Comparison of ENCODE assay signal across 8 mouse cellular contexts in genomic region chr7:6191376-6191775, GRCm38 (mm10). TPM values are rescaled to one million over a fixed set of nuclear protein-coding genes. Genes with fewer than 3 reads are reported as not detected.
DNase-seq lines count a peak whose midpoint lies in the region; ATAC-seq and TF ChIP-seq lines count a peak whose summit lies in the region.
"Had no signal": no experiment of that assay in that cellular context is flagged by ENCODE, and none has a peak within 500 bp of the region (broad histone marks: within the 10 kb centered on the region; RNA-seq: fewer than 3 reads in every experiment).

No protein-coding gene starts in this region.

- TF ChIP-seq EP300 in MEL (IDR thresholded peaks at IDR 0.05; ENCODE audit: low read depth in 1 of 2, low read length in 2 of 2), result no peak
- no peak for TF ChIP-seq EP300 in lung, postnatal 0 days (IDR thresholded peaks at IDR 0.05)

- H3K9ac ChIP-seq in MEL (ENCODE audit: control insufficient read depth, low read depth, low read length, poor library complexity, severe bottlenecking), result no peak overlapping the region
- H3K9ac ChIP-seq in lung, postnatal 0 days (replicated peaks; ENCODE audit: low read depth), result no peak overlapping the region
- H3K9ac ChIP-seq: limb, embryonic 13.5 days had no signal

- H3K36me3 ChIP-seq in MEL (ENCODE audit: control insufficient read depth in 1 of 2, insufficient read depth in 2 of 2, low read length in 2 of 2), result no peaks in the 10 kb centered on the region
- 0 out of 2 replicates have a peak, but pooled peaks cover 11% of the 10 kb centered on the region for H3K36me3 ChIP-seq in lung, postnatal 0 days (ENCODE audit: insufficient read depth, low read length)

- no peak overlapping the region for H3K4me2 ChIP-seq in lung, postnatal 0 days (replicated peaks; ENCODE audit: low read depth, low read length)
- H3K4me2 ChIP-seq: limb, embryonic 13.5 days had no signal

- H3K4me3 ChIP-seq in MEL (ENCODE audit: control insufficient read depth in 1 of 2, insufficient read depth in 1 of 2, low read depth in 2 of 2, low read length in 2 of 2), result no peak overlapping the region
- no peak overlapping the region for H3K4me3 ChIP-seq in lung, postnatal 0 days (ENCODE audit: low read depth, low read length)
- H3K4me3 ChIP-seq: limb, embryonic 13.5 days had no signal

- H3K9me3 ChIP-seq in MEL (replicated peaks; ENCODE audit: insufficient read depth, low read length), result no peaks in the 10 kb centered on the region
- no peaks in the 10 kb centered on the region for H3K9me3 ChIP-seq in lung, postnatal 0 days (ENCODE audit: low read length)
- H3K9me3 ChIP-seq: limb, embryonic 13.5 days had no signal

- no peaks in the 10 kb centered on the region for H3K4me1 ChIP-seq in MEL (ENCODE audit: control insufficient read depth in 1 of 2, insufficient read depth in 2 of 2, low read length in 2 of 2)
- H3K4me1 ChIP-seq in lung, postnatal 0 days (ENCODE audit: insufficient read depth, low read depth, low read length), result no peaks in the 10 kb centered on the region
- H3K4me1 ChIP-seq: limb, embryonic 13.5 days had no signal

- WGBS in lung, postnatal 0 days, result 23% methylated on average over 3 of the region's 3 CpGs

- peak; percentile 70 for TF ChIP-seq RAD21 in MEL (IDR thresholded peaks at IDR 0.05; ENCODE audit: low read depth, low read length)

- no peak overlapping the region for H3K27ac ChIP-seq in MEL (ENCODE audit: control insufficient read depth, low read depth, low read length)
- no peak overlapping the region for H3K27ac ChIP-seq in lung, postnatal 0 days (ENCODE audit: low read length)
- H3K27ac ChIP-seq: limb, embryonic 13.5 days had no signal

- no peak for TF ChIP-seq POLR2A in MEL (IDR thresholded peaks at IDR 0.05; ENCODE audit: control insufficient read depth in 1 of 2, insufficient read depth in 1 of 2, low read depth in 1 of 2, low read length in 2 of 2, poor library complexity in 1 of 2)

- peak; percentile 48 for ATAC-seq in lung, postnatal 0 days

- H3K79me2 ChIP-seq in MEL (ENCODE audit: control insufficient read depth, insufficient read depth, low read length, poor library complexity), result no peaks in the 10 kb centered on the region

- DNase-seq in CD4-positive helper T cell, adult 2 months (ENCODE audit: low read depth, low spot score), result peak; percentile 73
- DNase-seq in MEL (ENCODE audit: low read depth, low spot score), result peak; percentile 80
- DNase-seq in cerebellum, adult 8-10 months, result peak; percentile 78
- DNase-seq in frontal cortex, postnatal 36 days (ENCODE audit: low spot score in 2 of 2), result peak; percentile 79 to 88
- DNase-seq in kidney, postnatal 36 days, result peak; percentile 78 to 95
- DNase-seq in lung, postnatal 0 days (ENCODE audit: low spot score), result peak; percentile 77
- DNase-seq in right cerebral cortex, postnatal 4 days, result peak; percentile 80

- peak; percentile 77 to 93 (median 81) for TF ChIP-seq CTCF in MEL (IDR thresholded peaks at IDR 0.05 in 2 of 3, conservative IDR thresholded peaks at IDR 0.05 in 1 of 3; ENCODE audit: control insufficient read depth in 1 of 3, insufficient read depth in 1 of 3, low read depth in 2 of 3, low read length in 3 of 3, poor library complexity in 1 of 3, severe bottlenecking in 1 of 3)
- TF ChIP-seq CTCF in lung, postnatal 0 days (IDR thresholded peaks at IDR 0.05), result peak; percentile 85

- H3K27me3 ChIP-seq in MEL (ENCODE audit: control insufficient read depth in 1 of 2, insufficient read depth in 2 of 2, low read length in 2 of 2), result no peaks in the 10 kb centered on the region
- no peaks in the 10 kb centered on the region for H3K27me3 ChIP-seq in lung, postnatal 0 days (replicated peaks; ENCODE audit: insufficient read depth, low read length)

TF ChIP-seq in MEL, 35 proteins besides CTCF, POLR2A, EP300 and RAD21:
- TF ChIP-seq SMC3 (IDR thresholded peaks at IDR 0.05; ENCODE audit: low read depth, low read length) (peak; percentile 87), HCFC1 (IDR thresholded peaks at IDR 0.05; ENCODE audit: low read depth, low read length) (0 out of 2 replicates have a peak, but pooled peaks have one; percentile 3), UBTF (IDR thresholded peaks at IDR 0.05; ENCODE audit: borderline replicate concordance, insufficient read depth, low read depth, low read length) (no peak), GATA1 (IDR thresholded peaks at IDR 0.05; ENCODE audit: low read depth, low read length) (0 out of 2 replicates have a peak, but pooled peaks have one; percentile 51), ZNF384 (IDR thresholded peaks at IDR 0.05; ENCODE audit: low read depth, low read length) (peak; percentile 45; the same call in 1 of the 2 replicates), MEF2A (IDR thresholded peaks at IDR 0.05; ENCODE audit: extremely low read depth, insufficient replicate concordance, low read depth, low read length, poor library complexity, severe bottlenecking) (no peak), ZC3H11A (IDR thresholded peaks at IDR 0.05; ENCODE audit: low read depth, low read length) (peak; percentile 62), KAT2A (conservative IDR thresholded peaks at IDR 0.05; ENCODE audit: low read depth, low read length) (no peak)

RNA-seq across cellular contexts. Expression of gene Galp, which starts 5.5 kb away (rescaled TPM):
- not detected in 2 replicates for total RNA-seq in MEL (2012; rRNA removed)
- not detected for polyA plus RNA-seq in MEL (2012; ENCODE audit: insufficient read depth in 1 of 2, insufficient read length in 2 of 2, low read depth in 1 of 2, low replicate concordance in 2 of 2, missing spikeins in 1 of 2)
- not detected in 2 replicates for polyA plus RNA-seq in lung, postnatal 0 days (2015; fragmentation: Nextera tagmentation; extraction: Ambion mirVana)
- polyA plus RNA-seq: limb, embryonic 13.5 days had no signal

RNA-seq across cellular contexts. Expression of gene Zfp444, which starts 19.4 kb away (rescaled TPM):
- 16.2 and 18.2 TPM in 2 replicates for total RNA-seq in MEL (2012; rRNA removed)
- polyA plus RNA-seq in MEL (2012; ENCODE audit: insufficient read depth in 1 of 2, insufficient read length in 2 of 2, low read depth in 1 of 2, low replicate concordance in 2 of 2, missing spikeins in 1 of 2), result 10 to 100 TPM in 1 of 2 experiments, not detected in 1; 24.2 TPM
- polyA plus RNA-seq in lung, postnatal 0 days (2015; fragmentation: Nextera tagmentation; extraction: Ambion mirVana), result 41.1 and 42.9 TPM in 2 replicates

RNA-seq across cellular contexts. Expression of gene Zscan5b, which starts 30.7 kb away (rescaled TPM):
- total RNA-seq in MEL (2012; rRNA removed), result not detected in 2 replicates
- polyA plus RNA-seq in MEL (2012; ENCODE audit: insufficient read depth in 1 of 2, insufficient read length in 2 of 2, low read depth in 1 of 2, low replicate concordance in 2 of 2, missing spikeins in 1 of 2), result not detected
- polyA plus RNA-seq in lung, postnatal 0 days (2015; fragmentation: Nextera tagmentation; extraction: Ambion mirVana), result not detected in 2 replicates
- polyA plus RNA-seq: limb, embryonic 13.5 days had no signal

RNA-seq across cellular contexts. Expression of gene Zfp787, which starts 35.6 kb away (rescaled TPM):
- 19.3 and 22.7 TPM in 2 replicates for total RNA-seq in MEL (2012; rRNA removed)
- polyA plus RNA-seq in MEL (2012; ENCODE audit: insufficient read depth in 1 of 2, insufficient read length in 2 of 2, low read depth in 1 of 2, low replicate concordance in 2 of 2, missing spikeins in 1 of 2), result 10 to 100 TPM in 1 of 2 experiments, not detected in 1; 28.8 TPM
- 29.5 and 47.4 TPM in 2 replicates for polyA plus RNA-seq in lung, postnatal 0 days (2015; fragmentation: Nextera tagmentation; extraction: Ambion mirVana)
